ENCODE assay signal across 8 mouse cellular contexts in genomic region chr4:156255078-156255839, GRCm38 (mm10). TPM values are rescaled to one million over a fixed set of nuclear protein-coding genes. Genes with fewer than 3 reads are reported as not detected.
DNase-seq lines count a peak whose midpoint lies in the region; ATAC-seq and TF ChIP-seq lines count a peak whose summit lies in the region.

Samd11 (minus strand) TSS chr4:156255657.

- 11% methylated on average over 26 of the region's 26 CpGs for WGBS in heart, postnatal 0 days
- WGBS in embryonic facial prominence, embryonic 12.5 days: 3% methylated on average over 26 of the region's 26 CpGs
- WGBS in intestine, postnatal 0 days: 11% methylated on average over 26 of the region's 26 CpGs

- TF ChIP-seq EP300 in heart, postnatal 0 days (IDR thresholded peaks at IDR 0.05; ENCODE audit: low read depth): no peak

- DNase-seq in heart, postnatal 0 days (ENCODE audit: low spot score): no peak
- DNase-seq in heart, adult 18-20 months: no peak
- peak; percentile 48 for DNase-seq in neural tube, embryonic 10.5 days (ENCODE audit: extremely low spot score, low spot score)
- no peak for DNase-seq in left cerebral cortex, postnatal 36 days (ENCODE audit: low spot score in 2 of 2)
- DNase-seq in right cerebral cortex, postnatal 10 days (ENCODE audit: low spot score in 2 of 2): no peak
- DNase-seq in right cerebral cortex, postnatal 25 days: no peak

- H3K9ac ChIP-seq in heart, postnatal 0 days (replicated peaks; ENCODE audit: low read depth, low read length): no peak within 1 kb of the TSS
- no peak within 1 kb of the TSS for H3K9ac ChIP-seq in embryonic facial prominence, embryonic 12.5 days
- no peak within 1 kb of the TSS for H3K9ac ChIP-seq in intestine, postnatal 0 days (ENCODE audit: low read depth, low read length)

- no peak within 1 kb of the TSS for H3K27ac ChIP-seq in heart, postnatal 0 days (ENCODE audit: low read depth)
- no peak within 1 kb of the TSS for H3K27ac ChIP-seq in embryonic facial prominence, embryonic 12.5 days
- no peak within 1 kb of the TSS for H3K27ac ChIP-seq in intestine, postnatal 0 days (ENCODE audit: low read depth, low read length)

- H3K9me3 ChIP-seq in heart, postnatal 0 days (replicated peaks; ENCODE audit: control insufficient read depth, low read length): no peaks in the 10 kb centered on the region
- H3K9me3 ChIP-seq in embryonic facial prominence, embryonic 12.5 days: no peaks in the 10 kb centered on the region
- no peaks in the 10 kb centered on the region for H3K9me3 ChIP-seq in intestine, postnatal 0 days (ENCODE audit: control insufficient read depth)

- no peaks in the 10 kb centered on the region for H3K36me3 ChIP-seq in heart, postnatal 0 days (replicated peaks; ENCODE audit: control insufficient read depth, insufficient read depth, low read length)
- no peaks in the 10 kb centered on the region for H3K36me3 ChIP-seq in embryonic facial prominence, embryonic 12.5 days
- no peaks in the 10 kb centered on the region for H3K36me3 ChIP-seq in intestine, postnatal 0 days (ENCODE audit: control insufficient read depth, insufficient read depth)

- no peak for TF ChIP-seq CTCF in heart, postnatal 0 days (IDR thresholded peaks at IDR 0.05; ENCODE audit: low read depth)
- no peak for TF ChIP-seq CTCF in intestine, postnatal 0 days (IDR thresholded peaks at IDR 0.05; ENCODE audit: low read depth)

- peak within 1 kb of the TSS; percentile 17 for H3K4me3 ChIP-seq in heart, postnatal 0 days (ENCODE audit: low read depth, low read length)
- peak within 1 kb of the TSS; percentile 20; the same call in 1 of the 2 replicates for H3K4me3 ChIP-seq in embryonic facial prominence, embryonic 12.5 days
- peak within 1 kb of the TSS; percentile 20; the same call in 1 of the 2 replicates for H3K4me3 ChIP-seq in intestine, postnatal 0 days (ENCODE audit: low read depth, low read length)

- peaks cover 17% of the 10 kb centered on the region for H3K27me3 ChIP-seq in heart, postnatal 0 days (ENCODE audit: control insufficient read depth, insufficient read depth, low read length)
- peaks cover 35% of the 10 kb centered on the region for H3K27me3 ChIP-seq in embryonic facial prominence, embryonic 12.5 days
- H3K27me3 ChIP-seq in intestine, postnatal 0 days (replicated peaks; ENCODE audit: control insufficient read depth, insufficient read depth, low read length): peaks cover 33% of the 10 kb centered on the region

- no peaks in the 10 kb centered on the region for H3K4me1 ChIP-seq in heart, postnatal 0 days (ENCODE audit: control insufficient read depth, insufficient read depth)
- peaks cover 18% of the 10 kb centered on the region for H3K4me1 ChIP-seq in embryonic facial prominence, embryonic 12.5 days
- no peaks in the 10 kb centered on the region for H3K4me1 ChIP-seq in intestine, postnatal 0 days (replicated peaks; ENCODE audit: control insufficient read depth, insufficient read depth, low read length)

- ATAC-seq in heart, postnatal 0 days (ENCODE audit: insufficient read depth, low read depth): no peak
- ATAC-seq in embryonic facial prominence, embryonic 12.5 days (ENCODE audit: insufficient number of reproducible peaks, insufficient read depth, low FRiP score, low TSS enrichment): 0 out of 2 replicates have a peak, but pooled peaks have one; percentile 36
- no peak; the same call in 1 of the 2 replicates for ATAC-seq in intestine, postnatal 0 days

- intact Hi-C loops in left cerebral cortex, postnatal 36 days (cut with DNase I): no loop called here

- H3K4me2 ChIP-seq in heart, postnatal 0 days (ENCODE audit: low read depth, low read length): peak within 1 kb of the TSS; percentile 21
- H3K4me2 ChIP-seq in embryonic facial prominence, embryonic 12.5 days (replicated peaks): peak within 1 kb of the TSS; percentile 40
- H3K4me2 ChIP-seq in intestine, postnatal 0 days (replicated peaks; ENCODE audit: low read depth): no peak within 1 kb of the TSS

RNA-seq across cellular contexts. Expression of gene Samd11, which starts in this region (rescaled TPM):
- total RNA-seq in heart, postnatal 0 days (2014; rRNA removed; ENCODE audit: low replicate concordance): 0.95 TPM in 1 of 2 replicates, not detected in the other
- 0.16 and 0.19 TPM in 2 replicates for polyA plus RNA-seq in heart, postnatal 0 days (2015; fragmentation: Nextera tagmentation; extraction: Ambion mirVana)
- not detected for total RNA-seq in heart, adult 18-20 months (2021)
- polyA plus RNA-seq in embryonic facial prominence, embryonic 12.5 days (2016; fragmentation: Nextera tagmentation; extraction: Ambion mirVana): 1.1 and 1.3 TPM in 2 replicates
- 0.18 TPM in 1 of 2 replicates, not detected in the other for polyA plus RNA-seq in intestine, postnatal 0 days (2015; fragmentation: Nextera tagmentation; extraction: Ambion mirVana)
- 1 to 10 TPM; 3.9 to 4.7 TPM for total RNA-seq in left cerebral cortex, postnatal 36 days (2021)
